Mouse (Mus musculus) megakaryocyte, embryonic 14.5 days (primary cell): ENCODE results near the gene Klhl13.

ENCODE experiments used
- FLI1 ChIP-seq: IDR thresholded peaks from 2 replicates; pipeline ENCODE4 v1.6.1; 2012; ENCODE audit warnings: low read length, inconsistent platforms, mixed read lengths
- GATA1 ChIP-seq: IDR thresholded peaks from 3 replicates; pipeline ENCODE4 v1.6.1; 2012; ENCODE audit warnings: mixed read lengths, low read length, inconsistent platforms, borderline replicate concordance

DNA sequence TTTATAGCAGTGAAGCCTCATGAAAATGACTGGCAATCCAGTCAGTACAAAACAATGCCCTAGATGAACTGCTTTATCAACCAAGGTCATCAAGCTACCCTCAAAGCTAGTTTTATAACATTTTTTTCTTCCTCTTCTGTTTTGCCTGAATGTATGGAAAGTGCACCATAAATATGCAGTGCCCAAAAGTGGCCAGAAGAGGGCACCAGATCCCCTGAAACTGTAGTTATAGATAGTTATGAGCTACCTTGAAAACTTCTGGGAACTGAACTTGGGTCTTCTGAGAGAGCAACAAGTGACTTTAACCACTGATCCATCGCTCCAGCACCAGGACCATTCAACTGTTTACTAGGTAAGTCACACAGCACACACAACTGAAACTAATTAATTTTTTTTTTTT is 36.8 kb downstream of the Klhl13 start:
- no peak for TF ChIP-seq GATA1
- TF ChIP-seq FLI1: no peak
